Mouse (Mus musculus): ENCODE measurements at regions not wholly inside any gene's neighbourhood (a gene's known extent, or its start where the extent isn't known, plus 50 kb on each side); places are given as distances from the start of the nearest gene placed in this dataset.

DNA sequence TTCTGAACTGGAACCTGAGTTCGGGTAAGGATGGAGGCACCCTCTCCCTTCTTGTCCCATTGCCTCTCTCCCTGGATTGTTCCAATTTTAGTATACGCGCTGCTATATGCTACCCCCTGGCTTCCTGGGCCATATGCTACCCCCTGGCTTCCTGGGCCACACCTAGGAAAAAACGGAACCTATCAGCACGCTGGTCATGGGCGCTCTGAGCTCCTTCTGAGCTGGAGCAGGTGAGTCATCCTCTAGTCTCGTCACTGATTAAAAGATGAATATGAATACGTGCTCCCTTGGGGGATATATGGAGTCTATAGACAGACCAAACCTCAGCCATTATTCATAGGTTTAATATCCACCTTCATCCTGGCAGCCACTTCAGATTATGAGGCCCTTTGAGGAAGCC lies 96.1 kb upstream of the Il12b start:
- CTCF ChIA-PET = no interaction called here
- POLR2A ChIA-PET = no interaction called here

DNA sequence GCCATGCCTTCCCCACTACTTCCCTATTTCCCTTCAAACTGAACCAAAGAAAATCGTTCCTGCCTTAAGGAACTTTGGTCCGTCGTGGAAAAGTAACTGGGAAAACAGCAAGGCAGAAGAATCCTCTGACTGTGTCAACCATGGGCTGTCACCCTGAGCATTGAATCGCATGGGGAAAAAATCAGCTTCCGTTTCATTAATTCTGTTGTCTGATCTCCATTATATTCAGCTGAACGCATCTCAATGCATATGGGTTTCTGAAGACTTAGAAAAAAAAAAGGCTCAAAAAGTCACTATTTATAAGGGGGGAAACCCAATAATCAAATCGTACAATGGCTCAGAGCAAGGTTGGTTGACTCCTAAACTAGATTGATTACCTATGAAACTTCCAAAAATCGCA lies 83.8 kb upstream of the Il12b start:
- ChIA-PET CTCF (no interaction called here), POLR2A (no interaction called here)

- ChIA-PET POLR2A (no interaction called here), CTCF (interaction anchor here in 2 of 4 experiments (0.6 to 0.9 kb wide), 2 partner anchors 13 to 80 kb away, joined by 3 read pairs; no protein-coding TSS in a partner anchor)
Observed at GRCm38 (mm10) chr11:44319136-44319535, 80.7 kb upstream of the Il12b start.

- ChIA-PET POLR2A (no interaction called here), CTCF (no interaction called here)
Observed at GRCm38 (mm10) chr11:44323314-44323713, 76.5 kb upstream of the Il12b start.

- ChIA-PET POLR2A (no interaction called here), CTCF (no interaction called here)
Observed at GRCm38 (mm10) chr11:44325066-44325465, 74.8 kb upstream of the Il12b start.

- CTCF ChIA-PET = no interaction called here
- POLR2A ChIA-PET = no interaction called here
Observed at GRCm38 (mm10) chr11:44325525-44325924, 74.3 kb upstream of the Il12b start.

GRCm38 (mm10) chr11:44329503-44329902 lies 70.4 kb upstream of the Il12b start:
- CTCF ChIA-PET = interaction anchor here in 1 of 4 experiments (1.2 kb wide), 1 partner anchor 563 kb away, joined by 3 read pairs; no protein-coding TSS in a partner anchor
- POLR2A ChIA-PET = no interaction called here

DNA sequence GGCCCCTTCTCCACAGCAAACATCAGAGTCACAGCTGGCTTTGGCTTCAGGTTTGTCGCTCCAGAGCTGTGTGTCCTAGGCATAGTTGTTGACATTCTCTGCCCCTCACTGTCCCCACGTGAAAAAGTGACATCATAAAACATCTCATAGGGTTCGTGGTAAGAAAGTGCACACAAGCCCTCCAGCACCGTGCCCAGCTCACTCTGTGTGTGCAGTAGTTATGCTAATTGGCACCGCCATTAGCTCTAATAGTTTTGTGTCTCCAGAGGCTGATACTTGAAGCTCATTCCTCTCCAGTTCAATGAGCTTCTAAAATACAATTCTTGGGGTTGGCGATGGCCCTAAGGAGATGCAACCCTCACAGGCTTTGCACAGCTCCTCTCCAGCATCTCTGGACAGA lies 69.4 kb upstream of the Il12b start:
- CTCF ChIA-PET = interaction anchor here in 3 of 4 experiments (0.5 to 2.2 kb wide), 7 partner anchors 123 to 1300 kb away, joined by 3 to 18 read pairs (median 7); no protein-coding TSS in a partner anchor
- POLR2A ChIA-PET = interaction anchor here in 1 of 4 experiments (0.6 kb wide), 1 partner anchor 68 kb away, joined by 10 read pairs; no protein-coding TSS in a partner anchor

- ChIA-PET CTCF (interaction anchor here (0.6 to 2.2 kb wide), 22 partner anchors 12 to 1299 kb away, joined by 3 to 18 read pairs (median 4); no protein-coding TSS in a partner anchor), POLR2A (interaction anchor here in 3 of 4 experiments (0.5 to 0.7 kb wide), 6 partner anchors 10 to 354 kb away, joined by 3 to 10 read pairs (median 4); no protein-coding TSS in a partner anchor)
Observed at GRCm38 (mm10) chr11:44330851-44331773, 68.8 kb upstream of the Il12b start.

DNA sequence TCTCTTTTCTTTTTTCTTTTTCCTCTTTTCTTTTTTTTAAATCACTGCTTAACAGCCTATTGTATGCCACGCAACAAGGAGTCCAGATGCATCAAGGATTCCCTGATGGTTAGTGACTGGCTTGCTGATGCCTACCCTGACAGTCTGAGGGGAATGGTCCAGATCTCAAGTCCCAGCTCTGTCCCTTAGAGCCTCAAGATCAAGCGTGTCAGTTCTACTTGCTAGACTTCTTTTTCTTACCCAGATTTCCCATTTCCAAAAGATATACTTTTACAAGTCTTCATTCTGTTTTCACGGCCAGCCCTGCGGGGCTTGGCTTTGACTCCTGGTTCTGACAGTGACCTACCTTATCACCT lies 68.1 kb upstream of the Il12b start:
- ChIA-PET POLR2A (interaction anchor here in 3 of 4 experiments (0.6 to 0.7 kb wide), 4 partner anchors 9 to 355 kb away, joined by 3 to 8 read pairs (median 4); no protein-coding TSS in a partner anchor), CTCF (interaction anchor here (0.6 to 2.2 kb wide), 18 partner anchors 12 to 893 kb away, joined by 3 to 18 read pairs (median 4); no protein-coding TSS in a partner anchor)

DNA sequence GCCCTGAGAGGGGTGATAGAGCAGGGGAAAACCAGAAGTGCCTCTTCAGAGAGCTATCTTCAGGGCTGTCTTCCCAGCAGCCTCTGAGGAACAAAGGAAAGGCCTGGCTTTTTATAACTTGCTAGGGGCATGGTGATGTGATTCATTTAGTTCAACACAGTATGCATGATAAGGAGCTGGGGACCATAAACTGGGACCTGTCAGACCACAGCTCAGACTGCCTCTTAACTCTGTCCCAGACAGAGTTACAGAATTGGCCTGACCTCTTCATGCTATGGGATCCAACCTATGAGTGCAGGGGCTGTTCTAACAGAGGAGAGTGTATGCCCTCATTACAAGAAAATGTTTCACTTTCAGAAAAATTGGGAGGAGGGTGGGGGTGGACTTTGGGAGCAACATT lies 59.3 kb upstream of the Il12b start:
- ChIA-PET CTCF (interaction anchor here in 1 of 4 experiments (0.6 kb wide), 2 partner anchors 60 to 72 kb away, joined by 3 to 4 read pairs; no protein-coding TSS in a partner anchor), POLR2A (interaction anchor here in 1 of 4 experiments (0.6 kb wide), 1 partner anchor 9 kb away, joined by 3 read pairs; no protein-coding TSS in a partner anchor)

GRCm38 (mm10) chr11:44348308-44348707 lies 51.6 kb upstream of the Il12b start:
- ChIA-PET POLR2A (no interaction called here), CTCF (interaction anchor here in 2 of 4 experiments (0.7 kb wide), 2 partner anchors 10 to 1129 kb away, joined by 3 read pairs; no protein-coding TSS in a partner anchor)

GRCm38 (mm10) chr11:44349546-44349945 lies 50.3 kb upstream of the Il12b start:
- ChIA-PET POLR2A (interaction anchor here in 2 of 4 experiments (0.5 kb wide), 2 partner anchors 78 to 923 kb away, joined by 3 to 18 read pairs; partner anchors contain the start of gene Pttg1 (in 1 of the 2)), CTCF (interaction anchor here in 1 of 4 experiments (0.6 kb wide), 1 partner anchor 176 kb away, joined by 4 read pairs; no protein-coding TSS in a partner anchor)
